In the genomic region with DNA sequence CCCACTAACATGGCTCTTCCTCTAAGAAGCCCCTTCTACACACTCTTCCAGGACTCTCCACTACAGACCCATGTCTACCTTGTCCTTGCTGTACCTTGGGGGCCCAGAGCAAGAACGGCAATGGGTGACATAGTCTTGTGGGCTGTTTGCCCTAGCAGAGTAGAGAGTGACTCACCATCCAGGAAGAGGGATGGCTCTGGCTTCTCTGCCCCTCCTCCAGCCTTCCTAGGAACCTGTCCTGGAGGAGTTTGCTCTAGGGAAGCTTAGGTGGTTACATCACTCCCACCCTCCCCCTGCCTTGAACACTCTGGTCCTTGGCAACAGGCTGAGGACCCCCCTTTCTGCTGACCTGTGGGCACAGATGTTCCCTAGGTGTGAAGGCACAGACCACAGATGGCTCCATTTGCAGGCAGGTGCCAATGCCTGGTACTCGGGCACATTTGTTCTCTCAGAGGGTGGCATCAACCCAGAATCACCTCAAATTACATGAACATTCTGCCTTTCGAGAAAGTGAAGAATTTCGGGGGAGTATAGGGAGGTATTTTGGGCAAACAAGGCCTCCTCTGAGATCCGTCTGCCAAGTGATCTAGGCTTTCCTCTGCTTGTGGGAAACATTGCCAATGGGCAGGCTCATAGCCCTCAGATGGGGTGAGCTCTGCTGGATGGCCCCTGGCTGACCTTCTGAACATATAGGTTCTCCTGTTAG, we compare ENCODE assay signal across 15 mouse cellular contexts. TPM values are rescaled to one million over a fixed set of nuclear protein-coding genes. Genes with fewer than 3 reads are reported as not detected.
A peak's percentile ranks its signal among the peaks of the same experiment; 100 is the strongest.
DNase-seq lines count a peak whose midpoint lies in the region; ATAC-seq and TF ChIP-seq lines count a peak whose summit lies in the region.
"Had no signal": no experiment of that assay in that cellular context is flagged by ENCODE, and none has a peak within 500 bp of the region (broad histone marks: within the 10 kb centered on the region; RNA-seq: fewer than 3 reads in every experiment).

No protein-coding gene starts in this region.

- H3K9me3 ChIP-seq in intestine, embryonic 14.5 days (ENCODE audit: control insufficient read depth, low read length), result no peaks in the 10 kb centered on the region
- H3K9me3 ChIP-seq in intestine, postnatal 0 days (ENCODE audit: control insufficient read depth), result no peaks in the 10 kb centered on the region
- H3K9me3 ChIP-seq: embryonic facial prominence, embryonic 15.5 days; lung, embryonic 15.5 days had no signal

- TF ChIP-seq CTCF in intestine, postnatal 0 days (IDR thresholded peaks at IDR 0.05; ENCODE audit: low read depth), result no peak

- no peak for DNase-seq in intestine, embryonic 14.5 days (ENCODE audit: low spot score)
- DNase-seq in right cerebral cortex, postnatal 25 days, result peak; percentile 15
- no peak for DNase-seq in right cerebral cortex, adult 2 months (ENCODE audit: low spot score in 2 of 2)
- DNase-seq in brain, adult 2 months (ENCODE audit: low read depth, low spot score), result peak; percentile 59
- DNase-seq in thymus, postnatal 14 days, result no peak
- DNase-seq: gastrocnemius, postnatal 10 days; heart, postnatal 4 days; kidney, adult 11 months; kidney, postnatal 36 days; liver had no signal

- no peak overlapping the region for H3K27ac ChIP-seq in intestine, embryonic 14.5 days (ENCODE audit: low read depth)
- H3K27ac ChIP-seq in intestine, postnatal 0 days (ENCODE audit: low read depth, low read length), result no peak overlapping the region
- H3K27ac ChIP-seq: embryonic facial prominence, embryonic 15.5 days; lung, embryonic 15.5 days had no signal

- H3K4me3 ChIP-seq in intestine, embryonic 14.5 days (ENCODE audit: low read depth, low read length), result no peak overlapping the region
- no peak overlapping the region for H3K4me3 ChIP-seq in intestine, postnatal 0 days (ENCODE audit: low read depth, low read length)
- H3K4me3 ChIP-seq: embryonic facial prominence, embryonic 15.5 days; lung, embryonic 15.5 days had no signal

- WGBS in intestine, embryonic 14.5 days, result 61% methylated on average over 5 of the region's 5 CpGs
- WGBS in intestine, postnatal 0 days, result 71% methylated on average over 5 of the region's 5 CpGs

- peaks cover 3% of the 10 kb centered on the region; the same call in 1 of the 2 replicates for H3K4me1 ChIP-seq in intestine, embryonic 14.5 days (replicated peaks; ENCODE audit: control insufficient read depth, insufficient read depth, low read length)
- no peaks in the 10 kb centered on the region for H3K4me1 ChIP-seq in intestine, postnatal 0 days (replicated peaks; ENCODE audit: control insufficient read depth, insufficient read depth, low read length)
- H3K4me1 ChIP-seq: embryonic facial prominence, embryonic 15.5 days; lung, embryonic 15.5 days had no signal

- no peak overlapping the region for H3K4me2 ChIP-seq in intestine, embryonic 14.5 days (ENCODE audit: low read length)
- no peak overlapping the region for H3K4me2 ChIP-seq in intestine, postnatal 0 days (replicated peaks; ENCODE audit: low read depth)
- H3K4me2 ChIP-seq: embryonic facial prominence, embryonic 15.5 days; lung, embryonic 15.5 days had no signal

- no peaks in the 10 kb centered on the region for H3K27me3 ChIP-seq in intestine, embryonic 14.5 days (replicated peaks; ENCODE audit: control insufficient read depth, insufficient read depth, low read length)
- no peaks in the 10 kb centered on the region for H3K27me3 ChIP-seq in intestine, postnatal 0 days (replicated peaks; ENCODE audit: control insufficient read depth, insufficient read depth, low read length)
- H3K27me3 ChIP-seq: embryonic facial prominence, embryonic 15.5 days; lung, embryonic 15.5 days had no signal

- peaks cover 32% of the 10 kb centered on the region for H3K36me3 ChIP-seq in intestine, embryonic 14.5 days (ENCODE audit: control insufficient read depth, insufficient read depth, low read length)
- peaks cover 7% of the 10 kb centered on the region for H3K36me3 ChIP-seq in intestine, postnatal 0 days (ENCODE audit: control insufficient read depth, insufficient read depth)

- H3K9ac ChIP-seq in intestine, embryonic 14.5 days (ENCODE audit: low read length), result no peak overlapping the region
- H3K9ac ChIP-seq in intestine, postnatal 0 days (ENCODE audit: low read depth, low read length), result no peak overlapping the region
- H3K9ac ChIP-seq: embryonic facial prominence, embryonic 15.5 days; lung, embryonic 15.5 days had no signal

- peak; percentile 45 for ATAC-seq in intestine, embryonic 14.5 days (replicated peaks; ENCODE audit: low FRiP score, low TSS enrichment, low read depth)
- ATAC-seq in intestine, postnatal 0 days, result no peak
- no peak for ATAC-seq in erythroblast, adult 5-6 weeks (replicated peaks; ENCODE audit: low FRiP score, poor library complexity, severe bottlenecking)
- ATAC-seq: forebrain, embryonic 14.5 days had no signal

RNA-seq across cellular contexts. Expression of a gene that starts 20.9 kb away (rescaled TPM):
- polyA plus RNA-seq in intestine, embryonic 14.5 days (2014; fragmentation: Nextera tagmentation; extraction: Ambion mirVana), result 1,658 and 1,793 TPM in 2 replicates
- polyA plus RNA-seq in intestine, postnatal 0 days (2015; fragmentation: Nextera tagmentation; extraction: Ambion mirVana), result 686 and 705 TPM in 2 replicates
- total RNA-seq in erythroblast, adult 5-6 weeks (2015; ENCODE audit: low replicate concordance), result 236 and 242 TPM in 2 replicates
- 156 and 162 TPM in 2 replicates for total RNA-seq in erythroblast, adult 5-6 weeks (2017; ENCODE audit: low replicate concordance)

Comparison
In these comparisons a context has a peak if more than half of its experiments do, and no peak if none do; other contexts are left out.
1. DNase-seq: peak in right cerebral cortex, postnatal 25 days (single experiment) and brain, adult 2 months (single experiment); none in intestine, embryonic 14.5 days (single experiment), right cerebral cortex, adult 2 months (0 of 2) and thymus, postnatal 14 days (single experiment).